In the genomic region with DNA sequence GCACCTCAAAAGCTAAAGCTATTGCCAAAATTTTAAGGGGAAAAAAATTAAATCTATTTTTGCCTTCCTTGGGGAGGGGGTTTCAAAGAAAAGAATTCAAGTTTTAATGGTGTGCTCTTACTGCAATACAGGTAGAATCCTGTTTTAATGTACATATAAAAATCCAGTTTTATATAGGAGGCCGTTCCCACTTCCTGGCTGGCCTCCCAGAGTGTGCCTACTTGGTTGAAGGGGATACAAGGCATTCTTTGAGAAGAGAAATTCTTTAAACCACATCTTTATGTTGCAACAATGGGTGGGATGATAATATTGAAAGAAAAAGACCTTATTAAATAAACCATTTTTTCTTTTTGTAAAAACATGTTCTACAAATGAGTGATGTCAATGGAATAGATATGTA, we compare ENCODE assay signal across 8 mouse cellular contexts. TPM values are rescaled to one million over a fixed set of nuclear protein-coding genes. Genes with fewer than 3 reads are reported as not detected.
A peak's percentile ranks its signal among the peaks of the same experiment; 100 is the strongest.
DNase-seq lines count a peak whose midpoint lies in the region; ATAC-seq and TF ChIP-seq lines count a peak whose summit lies in the region.

No protein-coding gene starts in this region.

- H3K4me3 ChIP-seq in kidney, postnatal 0 days (replicated peaks; ENCODE audit: low read depth, low read length), result peak overlapping the region; percentile 96; the same call in 1 of the 2 replicates
- no peak overlapping the region for H3K4me3 ChIP-seq in kidney, adult 2 months (ENCODE audit: insufficient read depth, low read depth, low read length)
- H3K4me3 ChIP-seq in embryonic facial prominence, embryonic 13.5 days, result peak overlapping the region; percentile 80
- H3K4me3 ChIP-seq in intestine, embryonic 14.5 days (ENCODE audit: low read depth, low read length), result peak overlapping the region; percentile 55
- H3K4me3 ChIP-seq in myocyte, result peak overlapping the region; percentile 57

- no peak for TF ChIP-seq CTCF in kidney, postnatal 0 days (IDR thresholded peaks at IDR 0.05; ENCODE audit: low read depth)
- no peak for TF ChIP-seq CTCF in kidney, adult 2 months (conservative IDR thresholded peaks at IDR 0.05; ENCODE audit: insufficient read depth, insufficient read length, low read depth, low read length)

- TF ChIP-seq POLR2A in kidney, adult 2 months (IDR thresholded peaks at IDR 0.05; ENCODE audit: low read depth, low read length), result no peak
- TF ChIP-seq POLR2A in myocyte (IDR thresholded peaks at IDR 0.05; ENCODE audit: insufficient read length, low read depth), result no peak

- peak overlapping the region; percentile 75 for H3K4me2 ChIP-seq in kidney, postnatal 0 days (ENCODE audit: low read length)
- H3K4me2 ChIP-seq in embryonic facial prominence, embryonic 13.5 days, result peak overlapping the region; percentile 78
- peak overlapping the region; percentile 90; the same call in 1 of the 2 replicates for H3K4me2 ChIP-seq in intestine, embryonic 14.5 days (ENCODE audit: low read length)
- peak overlapping the region; percentile 62 for H3K4me2 ChIP-seq in myocyte (ENCODE audit: low read depth)

- H3K27me3 ChIP-seq in kidney, postnatal 0 days (ENCODE audit: insufficient read depth, low read length), result no peaks in the 10 kb centered on the region
- H3K27me3 ChIP-seq in kidney, adult 2 months (replicated peaks; ENCODE audit: control insufficient read depth, insufficient read depth, low read length), result no peaks in the 10 kb centered on the region
- H3K27me3 ChIP-seq in embryonic facial prominence, embryonic 13.5 days, result no peaks in the 10 kb centered on the region
- no peaks in the 10 kb centered on the region for H3K27me3 ChIP-seq in intestine, embryonic 14.5 days (replicated peaks; ENCODE audit: control insufficient read depth, insufficient read depth, low read length)
- H3K27me3 ChIP-seq in myocyte (ENCODE audit: control insufficient read depth, insufficient read depth, insufficient read length), result no peaks in the 10 kb centered on the region

- no peaks in the 10 kb centered on the region for H3K9me3 ChIP-seq in kidney, postnatal 0 days (replicated peaks; ENCODE audit: low read length)
- H3K9me3 ChIP-seq in embryonic facial prominence, embryonic 13.5 days, result no peaks in the 10 kb centered on the region
- no peaks in the 10 kb centered on the region for H3K9me3 ChIP-seq in intestine, embryonic 14.5 days (ENCODE audit: control insufficient read depth, low read length)

- no peak for ATAC-seq in kidney, postnatal 0 days (replicated peaks; ENCODE audit: low FRiP score, low read depth)
- ATAC-seq in embryonic facial prominence, embryonic 13.5 days (ENCODE audit: insufficient number of reproducible peaks, insufficient read depth, low FRiP score, low TSS enrichment, low read depth), result no peak
- no peak for ATAC-seq in intestine, embryonic 14.5 days (replicated peaks; ENCODE audit: low FRiP score, low TSS enrichment, low read depth)

- no peak for DNase-seq in kidney, postnatal 0 days (ENCODE audit: low spot score)
- no peak for DNase-seq in kidney, adult 2 months
- DNase-seq in intestine, embryonic 14.5 days (ENCODE audit: low spot score), result no peak
- no peak for DNase-seq in embryo, embryonic 9.5 days (ENCODE audit: extremely low spot score)
- no peak for DNase-seq in B cell, adult 2 months
- DNase-seq in frontal cortex, postnatal 14 days (ENCODE audit: low spot score in 2 of 2), result no peak

- no peaks in the 10 kb centered on the region for H3K4me1 ChIP-seq in kidney, postnatal 0 days (replicated peaks; ENCODE audit: insufficient read depth, low read length)
- H3K4me1 ChIP-seq in kidney, adult 2 months (ENCODE audit: control insufficient read depth, insufficient read depth, low read length), result peaks cover 8% of the 10 kb centered on the region; the same call in 1 of the 2 replicates
- peaks cover 7% of the 10 kb centered on the region; the same call in 1 of the 2 replicates for H3K4me1 ChIP-seq in embryonic facial prominence, embryonic 13.5 days
- peaks cover 3% of the 10 kb centered on the region; the same call in 1 of the 2 replicates for H3K4me1 ChIP-seq in intestine, embryonic 14.5 days (replicated peaks; ENCODE audit: control insufficient read depth, insufficient read depth, low read length)

- H3K27ac ChIP-seq in kidney, postnatal 0 days, result no peak overlapping the region
- no peak overlapping the region for H3K27ac ChIP-seq in kidney, adult 2 months (ENCODE audit: insufficient read depth, low read depth, low read length)
- peak overlapping the region; percentile 74; the same call in 1 of the 2 replicates for H3K27ac ChIP-seq in embryonic facial prominence, embryonic 13.5 days
- H3K27ac ChIP-seq in intestine, embryonic 14.5 days (ENCODE audit: low read depth), result no peak overlapping the region

- no peak overlapping the region for H3K9ac ChIP-seq in kidney, postnatal 0 days (ENCODE audit: low read depth, low read length)
- H3K9ac ChIP-seq in embryonic facial prominence, embryonic 13.5 days, result no peak overlapping the region
- no peak overlapping the region for H3K9ac ChIP-seq in intestine, embryonic 14.5 days (ENCODE audit: low read length)

- H3K36me3 ChIP-seq in kidney, postnatal 0 days (ENCODE audit: insufficient read depth, low read length), result no peaks in the 10 kb centered on the region
- H3K36me3 ChIP-seq in kidney, adult 2 months (ENCODE audit: control insufficient read depth, insufficient read depth, low read length), result no peaks in the 10 kb centered on the region
- no peaks in the 10 kb centered on the region for H3K36me3 ChIP-seq in embryonic facial prominence, embryonic 13.5 days
- H3K36me3 ChIP-seq in intestine, embryonic 14.5 days (ENCODE audit: control insufficient read depth, insufficient read depth, low read length), result no peaks in the 10 kb centered on the region
- H3K36me3 ChIP-seq in myocyte (ENCODE audit: control insufficient read depth, insufficient read depth), result no peaks in the 10 kb centered on the region

- peaks cover 32% of the 10 kb centered on the region for H3K79me2 ChIP-seq in myocyte (ENCODE audit: control insufficient read depth, insufficient read depth)

- 53% methylated on average over 1 of the region's 1 CpGs for WGBS in kidney, postnatal 0 days
- WGBS in kidney, adult 2 months, result 30% methylated on average over 1 of the region's 1 CpGs
- WGBS in embryonic facial prominence, embryonic 13.5 days, result 44% methylated on average over 1 of the region's 1 CpGs
- 59% methylated on average over 1 of the region's 1 CpGs for WGBS in intestine, embryonic 14.5 days

- no peak overlapping the region for H3ac ChIP-seq in myocyte (ENCODE audit: control insufficient read depth, insufficient read length)

TF ChIP-seq in myocyte, 11 proteins besides CTCF, POLR2A, EP300 and RAD21:
- TF ChIP-seq E2F4 (IDR thresholded peaks at IDR 0.05; ENCODE audit: insufficient read depth) (no peak), MYOG (IDR thresholded peaks at IDR 0.05; ENCODE audit: control insufficient read depth in 1 of 3, insufficient read depth in 1 of 3, insufficient read length in 2 of 3, low read depth in 2 of 3) (no peak), MAX (IDR thresholded peaks at IDR 0.05; ENCODE audit: low read depth) (no peak), MYOD1 (IDR thresholded peaks at IDR 0.05; ENCODE audit: control insufficient read depth in 1 of 3, insufficient read length in 2 of 3, low read depth in 2 of 3) (no peak), TCF3 (IDR thresholded peaks at IDR 0.05; ENCODE audit: insufficient read length, low read depth) (no peak), CEBPB (IDR thresholded peaks at IDR 0.05; ENCODE audit: insufficient read depth, poor library complexity, severe bottlenecking) (no peak), REST (IDR thresholded peaks at IDR 0.05; ENCODE audit: insufficient read depth, insufficient read length) (no peak)
TF ChIP-seq in myocyte: peak in this region for 0.

RNA-seq across cellular contexts. Expression of gene Nab1, which starts 0.6 kb away (rescaled TPM):
- polyA plus RNA-seq in kidney, postnatal 0 days (2015; fragmentation: Nextera tagmentation; extraction: Ambion mirVana), result 15.6 and 15.9 TPM in 2 replicates
- polyA plus RNA-seq in kidney, adult 2 months (2012; rRNA removed), result 10.0 and 13.6 TPM in 2 replicates
- polyA plus RNA-seq in embryonic facial prominence, embryonic 13.5 days (2015; fragmentation: Nextera tagmentation; extraction: Ambion mirVana), result 9.3 and 12.0 TPM in 2 replicates
- polyA plus RNA-seq in intestine, embryonic 14.5 days (2014; fragmentation: Nextera tagmentation; extraction: Ambion mirVana), result 10.2 and 11.1 TPM in 2 replicates
- 9.8 TPM for polyA plus RNA-seq in myocyte (2012; fragmentation: generic; extraction: Trizol)
